Mouse (Mus musculus) forebrain, postnatal 0 days (tissue): Measurements from ENCODE around the gene Bbc3. TPM values are rescaled to one million over a fixed set of nuclear protein-coding genes. Genes with fewer than 3 reads are reported as not detected.
"Not testable (repeated sequence)": the region's sequence is repeated elsewhere in the genome, so short reads cannot be mapped to it uniquely, and the experiment has no call there.

Experiments used
- ATAC-seq: fragments of 200-750 bp; cut with Nextera tagmentation; 2 replicates; pipeline ENCODE4 v1.8.0; 2017; ENCODE audit warnings: mild to moderate bottlenecking, moderate library complexity
- DNase-seq: peaks from one replicate; pipeline ENCODE4 v3.0.0-alpha.2; 2015
- H3K27ac ChIP-seq: fragments of 300-500 bp; sonication (generic); 2 replicates; pipeline ENCODE4 v1.5.1; 2014; ENCODE audit warnings: low read depth, mild to moderate bottlenecking, antibody characterized with exemption, low read length, moderate library complexity, mixed read lengths
- H3K27me3 ChIP-seq: fragments of 300-500 bp; sonication (generic); 2 replicates; pipeline ENCODE4 v1.6.1; 2014; ENCODE audit warnings: mild to moderate bottlenecking, low read length, mixed read lengths; ENCODE audit not compliant: insufficient read depth
- H3K36me3 ChIP-seq: fragments of 300-500 bp; sonication (generic); 2 replicates; pipeline ENCODE4 v1.6.1; 2014; ENCODE audit warnings: mild to moderate bottlenecking, moderate library complexity; ENCODE audit not compliant: insufficient read depth
- H3K4me1 ChIP-seq: fragments of 300-500 bp; sonication (generic); 2 replicates; pipeline ENCODE4 v1.6.1; 2014; ENCODE audit warnings: antibody characterized with exemption; ENCODE audit not compliant: insufficient read depth
- H3K4me2 ChIP-seq: fragments of 300-500 bp; sonication (generic); 2 replicates; pipeline ENCODE4 v1.6.1; 2014; ENCODE audit warnings: low read depth, mild to moderate bottlenecking, moderate library complexity
- H3K4me3 ChIP-seq: fragments of 300-500 bp; sonication (generic); 2 replicates; pipeline ENCODE4 v1.5.1; 2014; ENCODE audit warnings: low read depth, low read length, mixed read lengths
- H3K9ac ChIP-seq: fragments of 300-500 bp; sonication (generic); 2 replicates; pipeline ENCODE4 v1.6.1; 2014; ENCODE audit warnings: mild to moderate bottlenecking
- H3K9me3 ChIP-seq: fragments of 300-500 bp; sonication (generic); 2 replicates; pipeline ENCODE4 v1.6.1; 2016; ENCODE audit warnings: low read length
- CTCF ChIP-seq: sonication (generic); IDR thresholded peaks from 2 replicates; pipeline ENCODE4 v1.5.1; 2016; ENCODE audit warnings: antibody characterized with exemption, control low read depth, low read depth
- WGBS: fragments of 180-500 bp; shearing (Covaris S2); extraction: QIAGEN DNeasy Blood & Tissue Kit; methylation state at CpG from one replicate; pipeline ENCODE4 v1.1.7; 2014; 5-methylcytosine and 5-hydroxymethylcytosine counted together
- polyA plus RNA-seq: library from polyadenylated mRNA; unstranded; fragments of >200 nt; fragmentation: Nextera tagmentation; extraction: Ambion mirVana; gene quantifications from 2 replicates; pipeline ENCODE4 v1.2.1, GENCODE M21; 2015
- total RNA-seq: library from RNA; depleted of rRNA; stranded (reverse); fragments of >200 nt; gene quantifications from 2 replicates; pipeline ENCODE4 v1.2.3, GENCODE M21; 2014

Gene Bbc3
- total and polyA plus RNA-seq, 2 experiments from 2014 or later, result 40.0 to 41.2 TPM

DNA sequence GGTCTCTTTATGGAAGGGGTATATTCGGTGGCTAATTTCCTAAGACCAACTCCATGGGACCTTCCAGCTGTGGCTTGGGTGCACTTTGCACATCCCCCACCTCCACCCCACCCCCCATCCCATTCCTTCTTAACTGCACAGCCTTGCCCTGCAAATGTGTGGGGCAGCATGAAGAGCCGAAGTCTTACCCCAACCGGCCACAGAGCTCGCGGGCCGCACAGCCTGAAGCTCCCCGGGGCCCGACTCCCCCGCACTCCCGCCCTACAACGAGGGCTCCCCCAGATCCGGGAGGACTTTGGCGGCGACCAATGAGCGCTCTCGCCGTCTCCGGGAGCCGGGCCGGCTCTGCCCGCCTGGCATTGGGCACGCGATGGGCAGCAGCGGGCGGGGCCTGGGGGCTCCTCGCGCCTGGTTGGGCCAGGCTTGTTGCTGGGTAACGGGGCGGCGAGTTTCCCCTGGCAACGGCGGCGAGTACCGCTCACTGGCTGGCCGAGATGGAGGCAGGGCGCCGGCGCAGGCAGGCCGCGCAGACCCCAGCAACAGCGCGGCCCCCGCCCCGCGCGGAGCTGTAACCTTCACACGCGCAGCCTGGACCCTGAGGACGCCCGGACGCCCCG lies 8.7 kb upstream of the Bbc3 start:
- H3K36me3 ChIP-seq, result no peaks in the 10 kb centered on the region
- peak; percentile 94 for DNase-seq
- no peaks in the 10 kb centered on the region for H3K9me3 ChIP-seq
- H3K4me1 ChIP-seq, result peaks cover 11% of the 10 kb centered on the region; the same call in 1 of the 2 replicates
- peak overlapping the region; percentile 46; the same call in 1 of the 2 replicates for H3K27ac ChIP-seq
- peak overlapping the region; percentile 80 for H3K4me2 ChIP-seq
- H3K9ac ChIP-seq, result peak overlapping the region; percentile 42
- no peaks in the 10 kb centered on the region for H3K27me3 ChIP-seq
- TF ChIP-seq CTCF, result no peak
- WGBS, result 1% methylated on average over 52 of the region's 52 CpGs
- peak; percentile 95 for ATAC-seq
- peak overlapping the region; percentile 46 for H3K4me3 ChIP-seq

GRCm38 (mm10) chr7:16307141-16307540 lies 1.1 kb upstream of the Bbc3 start:
- H3K4me1 ChIP-seq, H3K27me3 ChIP-seq, H3K36me3 ChIP-seq, H3K4me2 ChIP-seq, H3K27ac ChIP-seq, ATAC-seq, H3K9me3 ChIP-seq, H3K9ac ChIP-seq, DNase-seq, H3K4me3 ChIP-seq: not testable (repeated sequence)
- WGBS, result 77% methylated on average over 6 of the region's 6 CpGs

- Histone ChIP-seq H3K9me3 (no peaks in the 10 kb centered on the region), H3K36me3 (no peaks in the 10 kb centered on the region), H3K27me3 (no peaks in the 10 kb centered on the region), H3K9ac (no peak overlapping the region; the same call in 1 of the 2 replicates), H3K4me1 (peaks cover 11% of the 10 kb centered on the region), H3K4me3 (peak overlapping the region; percentile 72), H3K27ac (no peak overlapping the region), H3K4me2 (peak overlapping the region; percentile 98)
- no peak for TF ChIP-seq CTCF
- 42% methylated on average over 16 of the region's 16 CpGs for WGBS
- DNase-seq, result no peak
- ATAC-seq, result no peak
These were observed 543 bp downstream of the Bbc3 start for GRCm38 (mm10) chr7:16308555-16309317.

GRCm38 (mm10) chr7:16309318-16310019 lies 1.3 kb downstream of the Bbc3 start:
- Histone ChIP-seq H3K36me3 (no peaks in the 10 kb centered on the region), H3K4me2 (peak overlapping the region; percentile 98), H3K27ac (peak overlapping the region; percentile 78), H3K27me3 (no peaks in the 10 kb centered on the region), H3K4me3 (peak overlapping the region; percentile 72), H3K4me1 (peaks cover 15% of the 10 kb centered on the region), H3K9ac (peak overlapping the region; percentile 65), H3K9me3 (no peaks in the 10 kb centered on the region)
- 2% methylated on average over 57 of the region's 61 CpGs for WGBS
- peak; percentile 22; the same call in 1 of the 2 replicates for TF ChIP-seq CTCF
- ATAC-seq (peak; percentile 30), DNase-seq (peak; percentile 83)

GRCm38 (mm10) chr7:16310020-16310520 lies 1.9 kb downstream of the Bbc3 start:
- Histone ChIP-seq H3K9me3 (no peaks in the 10 kb centered on the region), H3K9ac (peak overlapping the region; percentile 65), H3K4me3 (peak overlapping the region; percentile 72), H3K4me1 (peaks cover 15% of the 10 kb centered on the region), H3K27ac (peak overlapping the region; percentile 78), H3K4me2 (peak overlapping the region; percentile 98), H3K36me3 (no peaks in the 10 kb centered on the region), H3K27me3 (no peaks in the 10 kb centered on the region)
- WGBS, result 5% methylated on average over 50 of the region's 56 CpGs
- DNase-seq (peak; percentile 84), ATAC-seq (peak; percentile 23)
- peak; percentile 74 for TF ChIP-seq CTCF

DNA sequence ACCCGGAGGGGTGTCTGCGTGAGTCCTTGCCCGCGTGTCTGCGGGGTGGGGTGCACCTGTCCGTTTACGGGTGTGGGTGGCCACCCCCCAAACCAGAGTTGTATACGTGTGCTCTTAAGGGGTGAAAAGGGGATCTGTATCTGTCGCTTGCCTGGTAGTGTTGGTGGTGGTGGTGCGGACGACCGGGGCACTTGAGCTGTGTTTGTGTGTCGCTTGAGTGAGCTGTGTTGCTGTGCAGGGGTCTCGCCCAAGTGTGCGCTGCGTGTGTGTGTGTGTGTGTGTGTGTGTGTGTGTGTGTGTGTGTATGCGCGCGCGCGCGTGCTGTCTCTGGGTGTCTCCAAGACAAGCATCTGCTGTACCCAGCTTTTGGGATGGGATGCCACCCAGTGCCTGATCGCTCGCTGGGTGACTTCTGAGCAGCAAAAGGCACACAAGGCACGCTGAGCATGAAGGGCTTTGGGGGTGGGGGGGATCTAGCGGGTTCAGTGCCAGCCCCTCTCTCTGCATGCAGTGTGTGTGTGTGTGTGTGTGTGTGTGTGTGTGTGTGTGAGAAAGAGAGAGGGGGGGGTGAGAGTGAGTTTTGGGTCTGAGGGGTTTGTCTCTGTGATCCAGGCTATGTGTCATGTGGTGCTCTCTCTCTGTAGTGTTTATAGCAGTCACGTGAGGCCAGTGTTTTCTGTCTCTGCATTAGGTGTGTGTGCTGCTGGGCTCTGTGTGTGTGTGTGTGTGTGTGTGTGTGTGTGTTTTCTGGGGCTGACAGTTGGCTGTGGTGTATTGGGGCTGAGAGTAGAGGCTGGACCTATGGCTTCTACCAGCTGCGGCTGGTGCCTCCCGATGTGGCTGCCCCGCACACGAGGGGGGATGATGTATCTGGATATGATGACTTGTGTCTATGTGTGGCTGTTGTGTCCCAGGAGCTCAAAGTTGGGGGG lies 2.6 kb downstream of the Bbc3 start:
- H3K4me3 ChIP-seq, result peak overlapping the region; percentile 72
- 1% methylated on average over 31 of the region's 31 CpGs for WGBS
- H3K4me1 ChIP-seq, result peaks cover 15% of the 10 kb centered on the region
- DNase-seq (peak; percentile 79), ATAC-seq (peak; percentile 44)
- peak overlapping the region; percentile 65 for H3K9ac ChIP-seq
- no peaks in the 10 kb centered on the region for H3K27me3 ChIP-seq
- H3K36me3 ChIP-seq, result peaks cover 4% of the 10 kb centered on the region; the same call in 1 of the 2 replicates
- no peak for TF ChIP-seq CTCF
- peak overlapping the region; percentile 78 for H3K27ac ChIP-seq
- H3K4me2 ChIP-seq, result peak overlapping the region; percentile 98
- H3K9me3 ChIP-seq, result no peaks in the 10 kb centered on the region
